ENCODE assay signal across 22 mouse cellular contexts in genomic region chr13:29609441-29609840, GRCm38 (mm10).
DNase-seq lines count a peak whose midpoint lies in the region; ATAC-seq and TF ChIP-seq lines count a peak whose summit lies in the region.
"Had no signal": no experiment of that assay in that cellular context is flagged by ENCODE, and none has a peak within 500 bp of the region (broad histone marks: within the 10 kb centered on the region; RNA-seq: fewer than 3 reads in every experiment).

No protein-coding gene starts in this region.

- no peaks in the 10 kb centered on the region for H3K36me3 ChIP-seq in heart, embryonic 16.5 days (ENCODE audit: control insufficient read depth, insufficient read depth)
- H3K36me3 ChIP-seq in heart, embryonic 12.5 days, result no peaks in the 10 kb centered on the region
- no peaks in the 10 kb centered on the region for H3K36me3 ChIP-seq in neural tube, embryonic 12.5 days
- no peaks in the 10 kb centered on the region for H3K36me3 ChIP-seq in forebrain, postnatal 0 days (ENCODE audit: insufficient read depth)
- H3K36me3 ChIP-seq: liver, embryonic 12.5 days; lung, embryonic 15.5 days had no signal

- TF ChIP-seq CTCF in forebrain, postnatal 0 days (IDR thresholded peaks at IDR 0.05; ENCODE audit: low read depth), result no peak

- no peak for ATAC-seq in heart, embryonic 16.5 days (replicated peaks; ENCODE audit: extremely low read depth, insufficient read depth, low FRiP score)
- ATAC-seq in heart, embryonic 12.5 days (ENCODE audit: insufficient number of reproducible peaks, low FRiP score), result no peak
- no peak for ATAC-seq in neural tube, embryonic 12.5 days (ENCODE audit: low FRiP score, low read depth)
- no peak for ATAC-seq in forebrain, postnatal 0 days
- ATAC-seq: intestine, postnatal 0 days; liver, embryonic 12.5 days had no signal

- 70% methylated on average over 5 of the region's 5 CpGs for WGBS in heart, embryonic 16.5 days
- 83% methylated on average over 5 of the region's 5 CpGs for WGBS in heart, embryonic 12.5 days
- 66% methylated on average over 5 of the region's 5 CpGs for WGBS in neural tube, embryonic 12.5 days
- 26% methylated on average over 5 of the region's 5 CpGs for WGBS in forebrain, postnatal 0 days

- H3K4me1 ChIP-seq in heart, embryonic 16.5 days (ENCODE audit: control insufficient read depth, insufficient read depth, low read length), result peaks cover 28% of the 10 kb centered on the region
- H3K4me1 ChIP-seq in heart, embryonic 12.5 days (replicated peaks), result peaks cover 33% of the 10 kb centered on the region
- H3K4me1 ChIP-seq in neural tube, embryonic 12.5 days, result peaks cover 41% of the 10 kb centered on the region
- peaks cover 10% of the 10 kb centered on the region; the same call in 1 of the 2 replicates for H3K4me1 ChIP-seq in forebrain, postnatal 0 days (ENCODE audit: insufficient read depth)

- no peaks in the 10 kb centered on the region for H3K27me3 ChIP-seq in heart, embryonic 16.5 days (ENCODE audit: control insufficient read depth, insufficient read depth, low read length)
- no peaks in the 10 kb centered on the region for H3K27me3 ChIP-seq in heart, embryonic 12.5 days (replicated peaks)
- no peaks in the 10 kb centered on the region for H3K27me3 ChIP-seq in neural tube, embryonic 12.5 days (replicated peaks)
- no peaks in the 10 kb centered on the region for H3K27me3 ChIP-seq in forebrain, postnatal 0 days (ENCODE audit: insufficient read depth, low read length)
- H3K27me3 ChIP-seq: liver, embryonic 12.5 days; lung, embryonic 15.5 days had no signal

- no peak overlapping the region for H3K9ac ChIP-seq in heart, embryonic 16.5 days (ENCODE audit: low read length)
- H3K9ac ChIP-seq in heart, embryonic 12.5 days, result no peak overlapping the region
- H3K9ac ChIP-seq in neural tube, embryonic 12.5 days, result no peak overlapping the region
- H3K9ac ChIP-seq in forebrain, postnatal 0 days, result no peak overlapping the region
- H3K9ac ChIP-seq: liver, embryonic 12.5 days; lung, embryonic 15.5 days had no signal

- H3K27ac ChIP-seq in heart, embryonic 16.5 days (ENCODE audit: low read length), result peak overlapping the region; percentile 60
- no peak overlapping the region for H3K27ac ChIP-seq in heart, embryonic 12.5 days (ENCODE audit: poor library complexity, severe bottlenecking)
- H3K27ac ChIP-seq in neural tube, embryonic 12.5 days, result peak overlapping the region; percentile 32; the same call in 1 of the 2 replicates
- H3K27ac ChIP-seq in forebrain, postnatal 0 days (ENCODE audit: low read depth, low read length), result peak overlapping the region; percentile 54; the same call in 1 of the 2 replicates
- H3K27ac ChIP-seq: liver, embryonic 12.5 days; lung, embryonic 15.5 days; macrophage had no signal

- no peak overlapping the region for H3K4me3 ChIP-seq in heart, embryonic 16.5 days (ENCODE audit: low read length)
- no peak overlapping the region for H3K4me3 ChIP-seq in heart, embryonic 12.5 days
- H3K4me3 ChIP-seq in neural tube, embryonic 12.5 days, result no peak overlapping the region
- H3K4me3 ChIP-seq in forebrain, postnatal 0 days (ENCODE audit: low read depth, low read length), result no peak overlapping the region
- H3K4me3 ChIP-seq: erythroblast, embryonic 14.5 days; liver, embryonic 12.5 days; lung, embryonic 15.5 days had no signal

- DNase-seq in neural tube, embryonic 10.5 days (ENCODE audit: extremely low spot score, low spot score), result no peak
- DNase-seq in forebrain, postnatal 0 days, result peak; percentile 27
- no peak for DNase-seq in spleen, postnatal 10 days (ENCODE audit: low spot score in 2 of 2)
- DNase-seq in cerebellum, postnatal 25 days, result no peak
- no peak for DNase-seq in lung, adult 18-20 months
- DNase-seq: adrenal gland, postnatal 10 days; B cell, adult 2 months; cerebellum, adult 18-20 months; heart, postnatal 4 days; kidney, postnatal 10 days; layer of hippocampus, adult 9-11 months; retina, postnatal 1 day; right cerebral cortex, postnatal 4 days; thymus, postnatal 36 days had no signal

- H3K9me3 ChIP-seq in heart, embryonic 16.5 days (replicated peaks; ENCODE audit: control insufficient read depth, low read length), result no peaks in the 10 kb centered on the region
- no peaks in the 10 kb centered on the region for H3K9me3 ChIP-seq in heart, embryonic 12.5 days (replicated peaks)
- H3K9me3 ChIP-seq in neural tube, embryonic 12.5 days, result no peaks in the 10 kb centered on the region
- no peaks in the 10 kb centered on the region for H3K9me3 ChIP-seq in forebrain, postnatal 0 days (ENCODE audit: low read length)
- H3K9me3 ChIP-seq: liver, embryonic 12.5 days; lung, embryonic 15.5 days had no signal

- no peak overlapping the region for H3K4me2 ChIP-seq in heart, embryonic 16.5 days (ENCODE audit: low read depth, low read length)
- H3K4me2 ChIP-seq in heart, embryonic 12.5 days, result no peak overlapping the region
- no peak overlapping the region for H3K4me2 ChIP-seq in neural tube, embryonic 12.5 days (replicated peaks)
- H3K4me2 ChIP-seq in forebrain, postnatal 0 days (ENCODE audit: low read depth), result no peak overlapping the region
- H3K4me2 ChIP-seq: liver, embryonic 12.5 days; lung, embryonic 15.5 days had no signal
